Mouse (Mus musculus): Measurements from ENCODE around the gene Ddx11.

The Ddx11 gene

GRCm38 (mm10) chr17:66123066-66123815 lies at the start of gene Ddx11:
TSS of gene Ddx11 (plus strand) at chr17:66123520.
- DNase-seq (ENCODE audit: low spot score), result peak; percentile 91

GRCm38 (mm10) chr17:66073971-66074370 lies 49.3 kb upstream of the Ddx11 start:
- no peak for DNase-seq (ENCODE audit: low spot score)

- no peak for DNase-seq (ENCODE audit: low spot score)
Measured at GRCm38 (mm10) chr17:66075827-66076173, 47.5 kb upstream of the Ddx11 start.

GRCm38 (mm10) chr17:66076174-66076927 lies 47.0 kb upstream of the Ddx11 start:
- peak; percentile 26 for DNase-seq (ENCODE audit: low spot score)

DNA sequence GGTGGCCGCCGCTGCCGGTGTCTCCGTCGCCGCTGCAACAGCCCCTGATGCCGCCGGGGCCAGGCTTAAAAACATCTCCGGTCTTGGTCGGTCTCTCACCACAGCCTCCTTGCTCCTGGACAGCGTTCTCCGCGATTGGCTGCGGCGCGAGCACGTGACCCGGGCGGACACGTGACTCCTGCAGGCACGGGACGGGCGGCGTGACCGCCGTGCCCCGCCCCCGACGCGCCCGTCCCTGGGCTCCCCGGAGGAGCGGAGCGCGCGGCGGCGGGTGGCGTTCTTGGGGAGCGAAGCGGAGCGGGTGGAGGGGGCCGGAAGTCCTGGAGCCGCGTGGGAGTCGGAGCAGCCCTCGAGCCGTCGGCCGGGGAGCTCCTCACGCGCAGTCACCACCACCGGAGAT lies 46.4 kb upstream of the Ddx11 start, which contains the start of gene Ankrd12:
Gene Ankrd12 (minus strand): TSS at position 156 of the 400 bp plus-strand sequence.
- peak; percentile 96 for DNase-seq (ENCODE audit: low spot score)

GRCm38 (mm10) chr17:66077437-66077850 lies 45.9 kb upstream of the Ddx11 start:
- DNase-seq (ENCODE audit: low spot score), result no peak

GRCm38 (mm10) chr17:66084486-66084885 lies 38.8 kb upstream of the Ddx11 start:
- DNase-seq (ENCODE audit: low spot score), result no peak

DNA sequence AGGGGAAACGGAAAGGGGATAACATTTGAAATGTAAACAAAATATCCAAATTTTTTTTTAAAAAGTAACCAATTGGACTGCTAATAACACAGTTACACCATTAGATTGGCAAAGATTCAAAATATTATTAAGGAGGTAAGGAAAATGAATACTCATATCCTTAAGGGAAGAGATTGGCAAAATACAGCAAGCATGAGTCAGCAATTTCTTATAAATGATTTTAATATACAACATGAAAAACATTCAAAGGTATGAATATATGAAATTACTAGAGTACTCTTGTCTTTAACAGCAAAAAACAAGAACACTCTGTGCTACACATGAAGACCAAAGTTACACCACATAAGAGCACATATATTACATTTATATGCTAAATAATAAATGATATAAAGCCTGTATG lies 38.3 kb upstream of the Ddx11 start:
- no peak for DNase-seq (ENCODE audit: low spot score)

GRCm38 (mm10) chr17:66090251-66090650 lies 33.1 kb upstream of the Ddx11 start:
- no peak for DNase-seq (ENCODE audit: low spot score)

- no peak for DNase-seq (ENCODE audit: low spot score)
Measured at GRCm38 (mm10) chr17:66091392-66091791, 31.9 kb upstream of the Ddx11 start.

GRCm38 (mm10) chr17:66092065-66092464 lies 31.3 kb upstream of the Ddx11 start:
- no peak for DNase-seq (ENCODE audit: low spot score)

- DNase-seq (ENCODE audit: low spot score), result no peak
Measured at GRCm38 (mm10) chr17:66092664-66093063, 30.7 kb upstream of the Ddx11 start.

DNA sequence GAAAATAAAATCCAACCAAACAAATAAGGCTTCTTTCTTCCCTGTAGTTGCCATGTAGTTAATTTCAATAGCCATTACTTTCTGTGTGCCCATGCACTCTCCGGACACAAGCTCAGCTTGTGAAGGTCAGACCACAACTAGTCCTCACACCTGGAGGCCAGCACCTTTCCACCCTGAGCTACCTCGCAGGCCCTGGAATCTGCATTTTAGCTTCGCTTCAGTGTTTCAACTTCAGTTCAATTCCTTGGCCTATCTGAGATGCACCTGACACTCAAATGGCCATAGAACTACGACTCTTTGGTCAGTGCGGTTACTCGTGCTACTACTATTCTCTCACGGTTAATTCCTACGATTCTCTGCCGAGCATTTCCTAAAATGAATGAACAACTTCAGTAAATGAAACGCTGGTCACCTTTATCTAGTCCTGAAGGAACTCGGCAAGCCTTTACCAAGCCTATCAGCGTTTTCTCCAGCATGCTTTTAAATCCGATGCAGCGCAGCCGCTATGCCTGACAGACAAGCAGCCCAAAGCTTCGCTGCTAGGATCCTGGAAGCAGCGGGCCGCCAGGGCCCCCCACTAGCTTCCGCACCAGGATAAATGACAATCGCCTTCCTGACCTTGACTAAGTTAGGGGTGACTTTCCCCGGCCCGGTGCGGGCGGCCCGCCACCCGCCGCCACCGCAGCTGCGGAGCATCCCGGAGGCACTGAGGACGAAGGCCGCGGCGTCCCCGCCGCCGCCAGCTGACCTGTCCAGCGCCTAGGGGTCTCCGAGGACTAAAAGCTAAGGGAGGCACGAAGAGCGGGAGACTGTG lies 22.5 kb upstream of the Ddx11 start:
- DNase-seq (ENCODE audit: low spot score), result no peak

- peak; percentile 93 for DNase-seq (ENCODE audit: low spot score)
Measured at GRCm38 (mm10) chr17:66101380-66102330, 21.7 kb upstream of the Ddx11 start, which contains the start of gene Ndufv2. TSS of gene Ndufv2 (minus strand) at chr17:66101559.

- DNase-seq (ENCODE audit: low spot score), result no peak
Measured at GRCm38 (mm10) chr17:66104076-66104475, 19.2 kb upstream of the Ddx11 start.

DNA sequence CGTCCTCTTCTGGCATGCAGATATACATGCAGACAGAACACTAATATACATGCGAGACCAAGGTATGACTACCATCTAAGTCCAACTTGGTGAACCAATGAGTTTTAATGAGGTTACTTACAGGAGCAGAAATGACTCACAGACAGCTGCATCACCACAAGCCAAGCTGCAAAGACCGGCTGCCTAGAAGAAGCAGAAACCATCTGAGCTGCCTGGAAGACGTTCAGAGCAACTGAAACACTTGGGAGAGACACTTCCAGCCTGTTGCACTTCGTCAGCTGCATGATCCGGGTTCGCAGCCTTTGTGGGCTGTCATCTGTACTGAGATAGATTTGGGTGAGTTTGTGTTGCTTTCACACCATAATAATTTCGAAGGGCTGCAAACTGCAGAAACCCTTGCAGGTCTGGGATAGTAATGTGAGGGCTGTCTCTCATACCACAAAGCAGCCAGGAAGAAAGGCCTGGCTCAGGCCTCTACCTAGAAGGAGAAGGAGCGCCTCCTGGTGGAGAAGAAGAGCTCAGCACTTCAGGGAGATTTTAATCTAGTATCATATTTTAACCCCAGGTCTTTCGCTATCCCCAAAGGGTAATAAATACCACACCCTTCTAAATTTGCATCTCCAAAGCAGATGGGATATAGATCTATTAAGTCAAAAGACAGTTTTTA lies 16.6 kb upstream of the Ddx11 start:
- peak; percentile 72 for DNase-seq (ENCODE audit: low spot score)

DNA sequence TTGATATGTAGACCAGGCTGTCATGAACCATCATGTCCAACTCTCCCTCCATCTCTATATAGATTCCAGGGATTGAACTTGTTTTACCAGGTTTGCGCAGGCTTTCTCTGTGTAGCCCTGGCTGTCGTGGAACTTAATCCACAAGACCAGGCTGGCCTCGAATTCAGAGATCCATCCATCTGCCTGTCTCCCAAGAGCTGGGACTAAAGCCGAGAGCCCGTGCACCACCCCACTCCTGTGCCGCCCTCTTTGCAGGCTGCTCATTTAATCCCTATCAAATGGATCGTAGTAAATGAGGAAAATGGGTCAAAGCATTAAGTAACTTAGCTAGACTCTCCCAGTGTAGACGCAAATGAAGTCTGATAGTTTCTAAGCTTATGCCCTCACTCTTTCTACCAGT lies 15.9 kb upstream of the Ddx11 start:
- DNase-seq (ENCODE audit: low spot score), result no peak

DNA sequence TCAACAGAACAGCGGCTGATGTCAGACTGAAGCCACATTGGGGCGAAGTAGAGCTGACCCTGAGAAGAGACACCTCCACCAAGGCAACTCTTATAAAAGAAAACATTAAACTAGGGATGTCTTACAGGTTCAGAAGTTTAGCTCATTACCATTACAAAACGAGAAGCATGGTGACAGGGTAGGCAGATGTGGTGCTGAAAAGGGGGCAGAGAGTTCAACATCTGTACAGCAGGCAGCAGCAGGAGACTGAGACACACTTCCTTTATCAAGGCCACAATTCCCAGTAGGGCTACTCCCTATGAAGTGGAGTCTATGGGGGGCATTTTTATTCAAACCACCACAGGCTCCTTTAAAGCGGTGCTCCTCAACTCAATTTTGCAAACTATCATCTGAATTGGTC lies 15.1 kb upstream of the Ddx11 start:
- DNase-seq (ENCODE audit: low spot score), result no peak

DNA sequence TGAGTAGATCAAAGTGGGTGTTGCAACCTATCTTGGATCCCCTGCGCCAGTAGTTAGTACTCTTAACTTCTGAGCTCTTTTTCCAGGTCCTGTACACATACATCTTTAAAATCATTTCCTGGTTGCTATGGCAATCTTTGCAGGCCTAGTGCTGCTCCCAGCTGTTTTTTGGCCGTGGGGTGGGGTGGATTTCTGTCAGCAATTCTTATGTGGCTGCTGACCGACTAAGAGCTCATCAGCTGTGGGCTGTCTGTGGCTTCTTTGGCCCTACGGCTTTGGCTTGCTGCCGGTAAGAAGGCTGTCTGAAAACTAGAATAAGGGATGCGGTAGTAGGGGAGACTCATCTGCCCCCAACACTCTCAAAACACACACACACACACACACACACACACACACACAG lies 12.6 kb upstream of the Ddx11 start:
- no peak for DNase-seq (ENCODE audit: low spot score)

DNA sequence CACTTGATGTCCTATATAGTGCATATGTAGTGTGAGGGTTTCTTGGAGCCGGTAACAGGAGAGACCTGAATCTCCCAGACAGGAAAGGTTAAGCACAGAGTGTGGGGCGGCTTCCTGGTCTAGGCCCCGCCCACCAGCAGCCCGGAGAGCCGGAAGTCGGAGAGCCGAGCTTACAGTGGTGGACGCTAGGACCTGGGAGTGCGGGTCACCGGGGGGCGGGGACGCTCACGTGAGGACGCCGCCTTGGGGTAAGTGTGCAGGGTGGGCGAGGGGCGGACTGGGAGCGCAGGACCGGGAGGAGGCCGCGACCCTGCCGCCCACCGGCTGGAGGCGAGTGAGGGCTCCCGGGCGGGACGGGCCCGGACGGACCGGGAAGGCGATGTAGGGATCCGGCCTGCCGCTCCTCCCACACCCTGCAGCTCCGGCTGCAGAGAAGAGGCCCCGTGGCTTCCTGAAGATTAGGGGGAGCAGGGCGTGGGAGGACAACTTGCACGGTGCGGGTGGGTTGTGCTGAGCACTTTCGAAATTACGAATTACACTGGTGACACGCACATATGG lies 11.8 kb upstream of the Ddx11 start, which contains the start of gene Washc1:
Gene Washc1 (plus strand): TSS at position 144 of the 558 bp plus-strand sequence.
- peak; percentile 92 for DNase-seq (ENCODE audit: low spot score)

Measured in lung, postnatal 25 days (tissue).